Mouse (Mus musculus): ENCODE measurements around the gene Fbxo47.
A peak's percentile ranks its signal among the peaks of the same experiment; 100 is the strongest.

The Fbxo47 gene

DNA sequence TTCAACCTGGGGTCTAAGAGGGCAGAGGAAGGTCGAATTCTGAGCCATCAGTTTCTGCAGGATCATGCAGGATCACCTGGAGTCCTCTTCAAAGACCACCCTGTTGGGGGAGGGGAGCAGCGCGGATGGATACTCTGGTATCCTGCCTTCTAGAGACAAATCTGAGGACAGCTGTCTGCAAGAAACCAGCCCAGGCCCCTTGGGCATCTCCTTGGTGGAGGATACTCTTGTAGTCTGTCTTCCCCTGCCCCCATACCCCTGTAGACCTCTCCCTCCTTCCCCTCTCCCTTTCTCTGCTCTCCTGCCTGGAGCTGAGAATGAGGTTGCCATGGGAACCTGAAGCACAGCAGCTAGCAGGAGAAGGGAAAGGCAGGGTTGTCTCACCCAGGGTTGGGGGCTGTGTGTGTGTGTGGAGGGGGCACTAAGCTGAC lies 71.4 kb downstream of the Fbxo47 start:
- no peak for DNase-seq (ENCODE audit: low spot score)

GRCm38 (mm10) chr11:97811569-97812362 lies 72.2 kb downstream of the Fbxo47 start:
- no peak for DNase-seq (ENCODE audit: low spot score)

GRCm38 (mm10) chr11:97810970-97811369 lies 73.0 kb downstream of the Fbxo47 start:
- DNase-seq (ENCODE audit: low spot score) = no peak

DNA sequence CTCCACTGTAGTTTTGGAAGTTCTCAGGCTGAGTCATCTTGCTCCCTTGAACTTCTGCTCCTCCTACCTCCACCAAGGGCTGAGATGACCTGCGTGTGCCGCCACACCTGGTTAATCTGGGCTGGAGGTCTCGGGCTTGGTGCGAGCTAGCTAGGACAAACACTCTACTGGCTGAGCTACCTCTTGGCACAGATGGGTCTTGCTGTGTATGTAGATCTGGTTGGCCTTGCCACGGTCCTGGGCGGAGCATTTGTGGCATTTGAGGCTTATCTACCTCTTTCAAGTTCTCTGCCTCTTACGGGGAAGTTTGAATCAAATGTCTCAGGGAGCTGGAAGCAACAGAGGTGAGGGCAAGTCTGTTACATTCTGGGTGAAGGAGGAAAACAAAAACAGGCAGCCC lies 73.6 kb downstream of the Fbxo47 start:
- DNase-seq (ENCODE audit: low spot score) = no peak

DNA sequence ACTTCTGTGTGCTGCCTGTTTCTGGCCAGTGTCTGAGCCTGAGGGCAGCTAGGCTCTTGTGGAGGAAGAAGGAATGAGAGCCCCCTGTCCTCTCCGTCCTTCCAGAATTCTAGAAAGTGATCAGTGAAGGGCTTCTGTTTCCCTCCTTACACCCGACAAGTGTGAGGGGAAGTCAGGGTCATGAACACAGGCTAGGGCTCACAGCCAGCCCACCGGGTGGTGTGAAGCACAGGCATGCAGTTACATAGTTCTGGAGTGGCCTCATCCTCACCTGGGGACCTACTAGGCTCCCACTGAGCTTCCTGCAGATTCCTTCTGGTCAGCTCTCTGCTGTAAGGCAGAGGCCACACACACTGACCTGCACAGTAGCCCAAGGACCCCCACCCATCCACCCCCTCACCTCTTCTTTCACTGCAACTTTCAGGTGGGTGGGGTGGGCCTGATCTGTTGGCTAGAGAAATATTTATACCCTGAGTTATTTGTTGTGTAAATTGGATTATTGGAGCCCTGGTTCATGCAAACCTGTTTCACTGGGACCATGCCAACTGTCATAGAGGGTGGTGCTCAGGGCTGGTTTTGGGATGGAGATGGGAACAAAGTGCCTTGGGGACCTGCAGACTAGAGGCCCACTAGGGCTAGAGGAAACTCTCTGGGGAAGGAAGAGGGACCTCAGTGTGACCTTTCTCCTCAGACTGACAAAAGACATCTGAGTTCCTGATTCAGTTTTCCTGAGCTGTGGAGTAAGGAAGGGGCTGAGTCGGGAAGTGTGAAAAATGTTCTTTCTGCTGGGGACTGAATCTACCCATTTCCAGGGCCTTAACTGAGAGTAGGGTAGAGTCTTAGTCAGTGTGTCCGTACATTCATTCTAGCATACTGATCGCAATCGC lies 74.5 kb downstream of the Fbxo47 start:
- DNase-seq (ENCODE audit: low spot score) = no peak

- DNase-seq (ENCODE audit: low spot score) = no peak
Observed at GRCm38 (mm10) chr11:97808621-97809234, 75.2 kb downstream of the Fbxo47 start.

GRCm38 (mm10) chr11:97808093-97808492 lies 75.9 kb downstream of the Fbxo47 start:
- peak; percentile 74 for DNase-seq (ENCODE audit: low spot score)

GRCm38 (mm10) chr11:97807626-97808025 lies 76.3 kb downstream of the Fbxo47 start:
- DNase-seq (ENCODE audit: low spot score) = no peak

DNA sequence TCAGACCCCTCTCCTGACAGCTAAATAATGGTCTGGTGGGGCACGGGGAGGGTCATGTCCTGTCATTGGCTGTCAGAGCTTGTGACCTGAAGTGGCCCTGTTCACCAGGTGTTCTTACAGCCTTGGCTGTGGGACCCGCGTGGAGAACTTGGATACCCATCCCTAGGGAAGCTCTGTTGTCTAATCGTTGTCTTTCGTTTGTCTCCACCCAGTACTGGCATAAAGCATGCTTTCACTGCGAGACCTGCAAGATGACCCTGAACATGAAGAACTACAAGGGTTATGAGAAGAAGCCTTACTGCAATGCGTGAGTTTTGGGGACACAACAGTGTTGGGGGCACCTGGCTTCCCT lies 77.4 kb downstream of the Fbxo47 start:
- no peak for DNase-seq (ENCODE audit: low spot score)

GRCm38 (mm10) chr11:97805662-97806612 lies 78.0 kb downstream of the Fbxo47 start:
- DNase-seq (ENCODE audit: low spot score) = no peak

DNA sequence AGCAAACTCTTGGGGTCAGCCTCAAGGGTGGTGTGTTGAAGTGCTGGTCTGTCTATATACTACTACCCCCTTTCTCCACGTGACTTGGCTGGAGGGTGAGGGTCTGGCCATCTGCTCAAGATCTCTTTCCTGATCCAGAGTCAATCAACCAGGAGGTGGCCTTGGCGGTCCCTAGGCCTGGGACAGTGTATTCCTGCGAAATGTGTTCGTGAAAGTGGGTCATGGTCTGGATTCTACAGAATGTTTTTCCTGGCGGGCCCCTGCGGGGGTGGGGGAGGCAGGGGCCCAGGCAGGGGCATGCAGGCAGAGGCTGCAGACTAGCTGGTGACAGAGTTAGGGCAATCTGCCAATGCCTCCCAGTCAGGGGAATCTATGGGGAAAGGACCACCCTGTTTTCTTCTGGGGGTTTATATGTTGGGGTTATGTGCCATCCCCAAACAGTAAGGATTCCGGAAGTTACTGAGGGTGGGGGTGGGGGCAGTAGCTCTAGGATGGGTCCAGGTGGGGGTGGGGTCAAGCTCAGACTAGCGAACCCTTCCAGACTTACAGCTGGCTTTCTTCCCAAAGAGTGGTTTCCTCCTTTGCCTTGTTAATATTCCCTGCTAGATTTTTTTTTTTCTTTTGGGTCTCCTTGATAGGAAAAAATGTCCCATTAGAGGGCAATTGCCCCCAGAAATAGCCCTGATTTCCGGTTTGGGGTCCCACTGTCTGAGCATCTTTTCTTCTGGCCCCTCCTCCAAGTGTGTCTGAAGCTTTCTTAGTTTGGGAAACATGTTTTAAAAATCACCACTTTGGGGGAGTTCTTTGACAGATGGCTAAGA lies 78.9 kb downstream of the Fbxo47 start:
- peak; percentile 55 for DNase-seq (ENCODE audit: low spot score)

GRCm38 (mm10) chr11:97803847-97804246 lies 80.1 kb downstream of the Fbxo47 start:
- DNase-seq (ENCODE audit: low spot score) = no peak

Data from adipocyte (in vitro differentiated cells).